Mouse (Mus musculus): Measurements from ENCODE around the gene Cd276.

Gene Cd276

GRCm38 (mm10) chr9:58513749-58514148 lies 41.5 kb downstream of the Cd276 start:
- DNase-seq (ENCODE audit: low read depth, low spot score), result no peak

GRCm38 (mm10) chr9:58510452-58510851 lies 44.8 kb downstream of the Cd276 start:
- DNase-seq (ENCODE audit: low read depth, low spot score), result no peak

GRCm38 (mm10) chr9:58507216-58508005 lies 47.8 kb downstream of the Cd276 start:
- no peak for DNase-seq (ENCODE audit: low read depth, low spot score)

GRCm38 (mm10) chr9:58500946-58501345 lies 54.3 kb downstream of the Cd276 start:
- no peak for DNase-seq (ENCODE audit: low read depth, low spot score)

- no peak for DNase-seq (ENCODE audit: low read depth, low spot score)
Measured at GRCm38 (mm10) chr9:58497942-58498341, 57.3 kb downstream of the Cd276 start.

GRCm38 (mm10) chr9:58496470-58497182 lies 58.6 kb downstream of the Cd276 start:
- DNase-seq (ENCODE audit: low read depth, low spot score), result no peak

GRCm38 (mm10) chr9:58495035-58495434 lies 60.2 kb downstream of the Cd276 start:
- DNase-seq (ENCODE audit: low read depth, low spot score), result no peak

- DNase-seq (ENCODE audit: low read depth, low spot score), result no peak
Measured at GRCm38 (mm10) chr9:58490391-58490790, 64.8 kb downstream of the Cd276 start.

GRCm38 (mm10) chr9:58489865-58490165 lies 65.4 kb downstream of the Cd276 start:
- DNase-seq (ENCODE audit: low read depth, low spot score), result no peak

- DNase-seq (ENCODE audit: low read depth, low spot score), result no peak
Measured at GRCm38 (mm10) chr9:58489133-58489864, 65.9 kb downstream of the Cd276 start.

GRCm38 (mm10) chr9:58487851-58488801 lies 67.1 kb downstream of the Cd276 start, which contains the start of gene Insyn1:
TSS of gene Insyn1 (plus strand) at chr9:58488603.
- no peak for DNase-seq (ENCODE audit: low read depth, low spot score)

- DNase-seq (ENCODE audit: low read depth, low spot score), result no peak
Measured at GRCm38 (mm10) chr9:58487076-58487475, 68.2 kb downstream of the Cd276 start.

All from telencephalon, adult 2 months (tissue).